Mouse (Mus musculus) intestine, embryonic 14.5 days (tissue): ENCODE data around the gene Camta1. TPM values are rescaled to one million over a fixed set of nuclear protein-coding genes. Genes with fewer than 3 reads are reported as not detected.

ENCODE experiments used
- ATAC-seq: fragments of 200-750 bp; cut with Nextera tagmentation; replicated peaks from 2 replicates; pipeline ENCODE4 v1.8.0; 2017; ENCODE audit warnings: low read depth, moderate number of reproducible peaks, moderate TSS enrichment, moderate library complexity; ENCODE audit not compliant: low FRiP score, low TSS enrichment
- DNase-seq: peaks from one replicate; pipeline ENCODE4 v3.0.0-alpha.2; 2018; ENCODE audit warnings: low spot score
- H3K27ac ChIP-seq: fragments of 300-500 bp; sonication (generic); 2 replicates; pipeline ENCODE4 v1.5.1; 2014; ENCODE audit warnings: low read depth, mild to moderate bottlenecking, control low read depth
- H3K27me3 ChIP-seq: fragments of 300-500 bp; sonication (generic); replicated peaks from 2 replicates; pipeline ENCODE4 v1.6.1; 2014; ENCODE audit warnings: low read length, control low read depth; ENCODE audit not compliant: control insufficient read depth, insufficient read depth
- H3K36me3 ChIP-seq: fragments of 300-500 bp; sonication (generic); 2 replicates; pipeline ENCODE4 v1.6.1; 2014; ENCODE audit warnings: low read length, control low read depth; ENCODE audit not compliant: control insufficient read depth, insufficient read depth
- H3K4me1 ChIP-seq: fragments of 300-500 bp; sonication (generic); replicated peaks from 2 replicates; pipeline ENCODE4 v1.6.1; 2014; ENCODE audit warnings: low read length, control low read depth, mixed read lengths; ENCODE audit not compliant: control insufficient read depth, insufficient read depth
- H3K4me2 ChIP-seq: fragments of 300-500 bp; sonication (generic); 2 replicates; pipeline ENCODE4 v1.6.1; 2014; ENCODE audit warnings: low read length
- H3K4me3 ChIP-seq: fragments of 300-500 bp; sonication (generic); 2 replicates; pipeline ENCODE4 v1.5.1; 2014; ENCODE audit warnings: low read depth, low read length, control low read depth, mixed read lengths
- H3K9ac ChIP-seq: fragments of 300-500 bp; sonication (generic); 2 replicates; pipeline ENCODE4 v1.6.1; 2014; ENCODE audit warnings: mild to moderate bottlenecking, low read length
- H3K9me3 ChIP-seq: fragments of 300-500 bp; sonication (generic); 2 replicates; pipeline ENCODE4 v1.6.1; 2016; ENCODE audit warnings: low read length, control low read depth; ENCODE audit not compliant: control insufficient read depth
- WGBS: fragments of 180-500 bp; shearing (Covaris S2); extraction: QIAGEN DNeasy Blood & Tissue Kit; methylation state at CpG from one replicate; pipeline ENCODE4 v1.1.7; 2014; 5-methylcytosine and 5-hydroxymethylcytosine counted together
- polyA plus RNA-seq: library from polyadenylated mRNA; unstranded; fragments of >200 nt; fragmentation: Nextera tagmentation; extraction: Ambion mirVana; gene quantifications from 2 replicates; pipeline ENCODE4 v1.2.1, GENCODE M21; 2014

Gene Camta1
- polyA plus RNA-seq, 1 experiment from 2014 or later, result 88.1 TPM

DNA sequence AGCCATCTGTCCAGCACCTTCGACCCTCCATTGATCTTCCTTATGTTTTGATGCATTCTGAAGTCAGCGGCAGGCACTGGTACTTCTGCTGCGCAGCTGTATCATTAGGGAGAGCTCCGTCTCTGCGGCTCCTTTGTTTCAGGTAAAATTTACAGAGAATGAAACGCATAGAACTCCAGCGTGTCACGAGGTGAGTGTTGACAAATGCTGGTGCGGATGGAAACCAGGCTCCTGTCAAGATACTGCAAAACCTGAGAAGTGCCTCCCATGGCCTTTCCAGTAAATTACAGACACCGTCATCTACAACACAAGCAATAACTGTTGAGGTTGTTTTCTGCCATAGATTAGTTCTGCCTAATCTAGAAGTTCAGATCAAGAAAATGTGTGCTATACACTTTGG is 328.2 kb downstream of the Camta1 start:
- Histone ChIP-seq H3K9ac (no peak overlapping the region), H3K4me2 (no peak overlapping the region), H3K27me3 (no peaks in the 10 kb centered on the region), H3K27ac (no peak overlapping the region), H3K4me3 (no peak overlapping the region), H3K9me3 (no peaks in the 10 kb centered on the region), H3K36me3 (no peaks in the 10 kb centered on the region), H3K4me1 (no peaks in the 10 kb centered on the region)
- ATAC-seq (no peak), DNase-seq (no peak)
- WGBS, result 32% methylated on average over 10 of the region's 10 CpGs

DNA sequence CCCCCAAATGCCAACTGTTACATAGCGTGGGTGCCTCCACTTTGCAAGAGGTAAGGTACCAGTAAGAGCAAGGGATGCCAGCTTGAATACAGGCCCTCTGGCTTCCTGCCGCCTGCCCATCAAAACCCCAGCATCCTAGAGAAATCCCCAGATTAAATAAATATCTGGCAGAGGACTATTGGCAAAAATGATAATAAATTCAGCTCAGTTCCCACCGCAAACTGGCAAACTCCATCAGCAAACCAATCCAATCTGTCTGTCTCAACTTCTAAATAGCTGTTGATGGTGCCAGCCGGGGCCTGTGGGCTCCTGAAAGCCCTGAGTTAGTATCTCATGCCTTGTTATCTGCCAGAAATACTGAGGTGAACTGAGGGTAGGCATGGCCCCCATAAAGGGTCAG is 333.2 kb downstream of the Camta1 start:
- ATAC-seq, result no peak
- WGBS, result 92% methylated on average over 4 of the region's 4 CpGs

DNA sequence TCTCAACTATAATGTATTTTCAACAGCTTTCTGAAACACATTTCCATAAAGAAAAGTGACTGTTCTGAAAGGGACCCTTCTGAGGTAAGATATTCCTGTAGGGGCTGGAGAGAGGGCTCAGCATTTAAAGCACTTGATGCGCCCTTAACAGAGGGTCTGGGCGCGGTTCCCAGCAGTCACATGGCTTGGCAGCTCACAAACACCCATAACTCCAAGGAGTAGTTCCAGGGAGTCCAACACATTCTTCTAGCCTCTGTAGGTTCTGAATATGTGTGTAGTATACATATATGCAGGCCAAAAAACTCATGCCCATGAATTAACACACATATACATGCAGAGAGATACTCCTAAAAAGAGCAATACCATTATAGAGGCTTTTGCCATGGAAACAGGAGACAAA is 333.9 kb downstream of the Camta1 start:
- Histone ChIP-seq H3K36me3 (no peaks in the 10 kb centered on the region), H3K27me3 (no peaks in the 10 kb centered on the region), H3K4me1 (no peaks in the 10 kb centered on the region), H3K4me2 (no peak overlapping the region), H3K27ac (no peak overlapping the region), H3K9ac (no peak overlapping the region), H3K9me3 (no peaks in the 10 kb centered on the region), H3K4me3 (no peak overlapping the region)
- no peak for ATAC-seq
- no peak for DNase-seq
- WGBS, result 95% methylated on average over 3 of the region's 3 CpGs

More for the DNA sequence above, 333.2 kb downstream of the Camta1 start:
- Histone ChIP-seq H3K27me3 (no peaks in the 10 kb centered on the region), H3K4me3 (no peak overlapping the region), H3K9me3 (no peaks in the 10 kb centered on the region), H3K4me2 (no peak overlapping the region), H3K9ac (no peak overlapping the region), H3K4me1 (no peaks in the 10 kb centered on the region), H3K27ac (no peak overlapping the region), H3K36me3 (no peaks in the 10 kb centered on the region)
- DNase-seq, result no peak

- DNase-seq (no peak), ATAC-seq (no peak)
- Histone ChIP-seq H3K4me1 (0 out of 2 replicates have a peak, but pooled peaks cover 7% of the 10 kb centered on the region), H3K4me3 (no peak overlapping the region), H3K4me2 (no peak overlapping the region), H3K9me3 (no peaks in the 10 kb centered on the region), H3K36me3 (no peaks in the 10 kb centered on the region), H3K9ac (no peak overlapping the region), H3K27me3 (no peaks in the 10 kb centered on the region), H3K27ac (no peak overlapping the region)
- WGBS, result 23% methylated on average over 8 of the region's 8 CpGs
These were observed 341.6 kb downstream of the Camta1 start for GRCm38 (mm10) chr4:151520103-151520502.

- DNase-seq (no peak), ATAC-seq (no peak)
- Histone ChIP-seq H3K36me3 (no peaks in the 10 kb centered on the region), H3K4me3 (no peak overlapping the region), H3K4me1 (0 out of 2 replicates have a peak, but pooled peaks cover 7% of the 10 kb centered on the region), H3K4me2 (no peak overlapping the region), H3K27me3 (no peaks in the 10 kb centered on the region), H3K27ac (no peak overlapping the region), H3K9ac (no peak overlapping the region), H3K9me3 (no peaks in the 10 kb centered on the region)
- 47% methylated on average over 7 of the region's 7 CpGs for WGBS
These were observed 342.7 kb downstream of the Camta1 start for GRCm38 (mm10) chr4:151519011-151519410.

- 34% methylated on average over 11 of the region's 11 CpGs for WGBS
- H3K36me3 ChIP-seq, result no peaks in the 10 kb centered on the region
- ATAC-seq (no peak), DNase-seq (no peak)
- no peaks in the 10 kb centered on the region for H3K27me3 ChIP-seq
- H3K4me3 ChIP-seq, result no peak overlapping the region
- no peak overlapping the region for H3K9ac ChIP-seq
- no peak overlapping the region for H3K4me2 ChIP-seq
- H3K4me1 ChIP-seq, result 0 out of 2 replicates have a peak, but pooled peaks cover 7% of the 10 kb centered on the region
- H3K27ac ChIP-seq, result peak overlapping the region; percentile 17; the same call in 1 of the 2 replicates
- no peaks in the 10 kb centered on the region for H3K9me3 ChIP-seq
These were observed 344.5 kb downstream of the Camta1 start for GRCm38 (mm10) chr4:151516998-151517799.

GRCm38 (mm10) chr4:151515316-151515715 is 346.4 kb downstream of the Camta1 start:
- Histone ChIP-seq H3K9me3 (0 out of 2 replicates have a peak, but pooled peaks cover 5% of the 10 kb centered on the region), H3K4me1 (0 out of 2 replicates have a peak, but pooled peaks cover 7% of the 10 kb centered on the region), H3K36me3 (no peaks in the 10 kb centered on the region), H3K27me3 (no peaks in the 10 kb centered on the region), H3K9ac (no peak overlapping the region), H3K27ac (no peak overlapping the region), H3K4me3 (no peak overlapping the region), H3K4me2 (no peak overlapping the region)
- ATAC-seq (no peak), DNase-seq (no peak)
- 82% methylated on average over 5 of the region's 5 CpGs for WGBS

- 89% methylated on average over 4 of the region's 4 CpGs for WGBS
- Histone ChIP-seq H3K4me1 (no peaks in the 10 kb centered on the region), H3K27me3 (no peaks in the 10 kb centered on the region), H3K27ac (no peak overlapping the region), H3K9ac (no peak overlapping the region), H3K9me3 (0 out of 2 replicates have a peak, but pooled peaks cover 5% of the 10 kb centered on the region), H3K4me3 (no peak overlapping the region), H3K36me3 (no peaks in the 10 kb centered on the region), H3K4me2 (no peak overlapping the region)
- no peak for DNase-seq
- no peak for ATAC-seq
These were observed 350.6 kb downstream of the Camta1 start for GRCm38 (mm10) chr4:151511092-151511491.

DNA sequence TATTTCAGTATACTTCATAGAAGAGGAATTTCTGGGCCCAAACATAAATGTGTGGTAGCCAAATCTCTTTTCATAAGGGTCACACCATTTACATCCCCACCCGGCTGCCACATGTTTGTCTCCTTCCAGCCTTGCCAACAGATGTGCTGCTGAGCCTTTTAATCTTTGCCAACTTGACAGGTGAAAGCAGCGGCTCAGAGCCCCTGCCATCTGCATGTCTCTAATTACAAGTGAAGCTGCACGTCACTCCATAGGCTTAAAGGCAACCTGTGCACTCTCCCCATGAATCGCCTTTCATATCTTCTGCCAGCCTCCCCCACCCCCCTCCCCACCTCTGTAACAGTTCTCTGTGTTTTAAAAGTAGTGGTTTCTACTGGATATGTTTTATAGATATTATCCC is 351.3 kb downstream of the Camta1 start:
- DNase-seq, result no peak
- Histone ChIP-seq H3K27me3 (no peaks in the 10 kb centered on the region), H3K4me2 (no peak overlapping the region), H3K4me3 (no peak overlapping the region), H3K27ac (no peak overlapping the region), H3K36me3 (no peaks in the 10 kb centered on the region), H3K4me1 (no peaks in the 10 kb centered on the region), H3K9ac (no peak overlapping the region), H3K9me3 (0 out of 2 replicates have a peak, but pooled peaks cover 5% of the 10 kb centered on the region)
- no peak for ATAC-seq
- 47% methylated on average over 4 of the region's 4 CpGs for WGBS
